Mouse (Mus musculus) adrenal gland, postnatal 4 days (tissue): Measurements from ENCODE around the gene Pde4a. TPM values are rescaled to one million over a fixed set of nuclear protein-coding genes. Genes with fewer than 3 reads are reported as not detected.
A peak's percentile ranks its signal among the peaks of the same experiment; 100 is the strongest.
"Not testable (repeated sequence)": the region's sequence is repeated elsewhere in the genome, so short reads cannot be mapped to it uniquely, and the experiment has no call there.

Source experiments
- DNase-seq, 2 experiments: peaks; one replicate each; pipeline ENCODE4 v3.0.0; 2021 to 2022; ENCODE audit warnings: low spot score in 2 of 2, mixed read lengths in 2 of 2
- total RNA-seq, 2 experiments: library from RNA; stranded (reverse); gene quantifications; 2 replicates each; pipeline ENCODE4 v1.2.3; 2021

Pde4a gene
- total RNA-seq, 2 experiments from 2014 or later, result 9.7 to 10.6 TPM

- DNase-seq, result no peak
These were observed 50.7 kb downstream of the Pde4a start for GRCm38 (mm10) chr9:21216050-21216841.

GRCm38 (mm10) chr9:21219820-21220219, 54.3 kb downstream of the Pde4a start:
- DNase-seq, result no peak

- DNase-seq, result peak; percentile 78 to 85
These were observed 55.2 kb downstream of the Pde4a start for GRCm38 (mm10) chr9:21220490-21221382.

- no peak for DNase-seq
These were observed 55.9 kb downstream of the Pde4a start for GRCm38 (mm10) chr9:21221383-21221929.

- DNase-seq, result not testable (repeated sequence)
These were observed 58.0 kb downstream of the Pde4a start for GRCm38 (mm10) chr9:21223490-21223889.

GRCm38 (mm10) chr9:21223906-21224305, 58.4 kb downstream of the Pde4a start:
- DNase-seq, result no peak

GRCm38 (mm10) chr9:21224576-21225414, 59.3 kb downstream of the Pde4a start:
- DNase-seq, result no peak

GRCm38 (mm10) chr9:21225415-21225758, 59.9 kb downstream of the Pde4a start:
- DNase-seq, result no peak

GRCm38 (mm10) chr9:21227342-21227741, 61.8 kb downstream of the Pde4a start:
- DNase-seq, result no peak

- no peak for DNase-seq
These were observed 66.0 kb downstream of the Pde4a start for GRCm38 (mm10) chr9:21231551-21231950.

GRCm38 (mm10) chr9:21232867-21233266, 67.4 kb downstream of the Pde4a start:
- no peak for DNase-seq

GRCm38 (mm10) chr9:21233366-21233765, 67.9 kb downstream of the Pde4a start:
- no peak for DNase-seq

- DNase-seq, result no peak
These were observed 68.3 kb downstream of the Pde4a start for GRCm38 (mm10) chr9:21233805-21234204.

GRCm38 (mm10) chr9:21235341-21235740, 69.8 kb downstream of the Pde4a start:
- no peak for DNase-seq

GRCm38 (mm10) chr9:21236991-21237367, 71.5 kb downstream of the Pde4a start:
- DNase-seq, result no peak

GRCm38 (mm10) chr9:21237368-21238003, 72.0 kb downstream of the Pde4a start:
- DNase-seq, result no peak

- DNase-seq, result no peak
These were observed 72.7 kb downstream of the Pde4a start for GRCm38 (mm10) chr9:21238004-21238732.

- peak; percentile 50 to 71 for DNase-seq
These were observed 73.4 kb downstream of the Pde4a start, which contains the start of gene Keap1 for GRCm38 (mm10) chr9:21238733-21239464. Gene Keap1, minus strand, starts transcription at chr9:21239361.

GRCm38 (mm10) chr9:21239465-21239848, 73.9 kb downstream of the Pde4a start:
- no peak for DNase-seq
